Mouse (Mus musculus) megakaryocyte-erythroid progenitor cell, adult 5-6 weeks (primary cell): ENCODE measurements around the gene Ndufa3. TPM values are rescaled to one million over a fixed set of nuclear protein-coding genes. Genes with fewer than 3 reads are reported as not detected.

ENCODE experiments used
- ATAC-seq: replicated peaks from 2 replicates; pipeline ENCODE4 v1.8.0; 2016; ENCODE audit warnings: mild to moderate bottlenecking, inconsistent platforms; ENCODE audit not compliant: severe bottlenecking, poor library complexity, low FRiP score, low TSS enrichment
- total RNA-seq, 2 experiments: library from RNA; stranded (forward) in 1 of 2; stranded (reverse) in 1 of 2; fragments of 200-1000, 215-1000 nt in 1 of 2; fragments of >200 nt in 1 of 2; fragmentation: Nextera tagmentation in 1 of 2; gene quantifications; 2 replicates each; pipeline ENCODE4 v1.2.3; 2014 to 2017

Ndufa3 gene
- total RNA-seq, 2 experiments from 2014 or later: 216 to 468 TPM

DNA sequence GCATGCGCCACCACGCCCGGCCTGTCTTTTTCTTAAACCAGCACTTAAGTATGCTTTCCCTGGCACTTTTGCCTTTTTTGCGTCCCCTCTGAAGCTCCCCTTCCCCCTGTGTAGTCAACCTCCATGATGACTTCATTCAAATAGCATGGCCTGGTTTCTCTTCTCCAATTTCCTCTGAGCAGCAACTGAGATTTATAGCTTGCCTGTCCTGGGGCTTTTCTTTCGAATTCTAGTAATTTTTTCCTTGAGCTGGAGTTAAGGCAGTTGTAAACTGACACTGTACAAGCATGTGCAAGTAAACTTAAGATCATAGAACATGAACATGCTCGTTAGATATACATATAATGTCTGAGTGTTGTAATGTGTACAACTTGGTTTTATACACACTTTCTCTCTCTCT lies 9.8 kb upstream of the Ndufa3 start:
- ATAC-seq: no peak

- ATAC-seq: no peak
Measured at GRCm38 (mm10) chr7:3608668-3609067, 8.5 kb upstream of the Ndufa3 start.

GRCm38 (mm10) chr7:3609082-3609481 lies 8.1 kb upstream of the Ndufa3 start:
- no peak for ATAC-seq

GRCm38 (mm10) chr7:3610437-3610836 lies 6.7 kb upstream of the Ndufa3 start:
- ATAC-seq: no peak

DNA sequence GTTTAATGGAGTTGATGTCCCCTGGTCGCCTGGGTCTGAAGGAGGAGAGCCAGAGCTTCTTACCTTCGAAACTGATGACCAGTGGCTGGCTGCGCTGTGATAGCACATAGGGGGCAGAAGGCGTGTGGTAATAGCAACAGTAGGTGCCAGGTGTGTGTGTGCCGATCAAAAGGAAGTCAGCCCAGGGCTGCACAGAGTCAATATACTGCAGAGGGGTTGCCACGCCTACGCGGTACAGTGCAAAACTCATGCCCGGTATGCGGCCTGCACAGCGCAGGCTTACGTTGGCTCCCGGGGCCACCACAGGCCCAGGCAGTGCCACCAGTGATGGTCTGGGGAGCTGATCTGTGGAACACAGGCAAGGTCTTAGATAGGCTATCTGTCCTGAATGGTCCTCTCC lies 6.2 kb upstream of the Ndufa3 start:
- ATAC-seq: peak; percentile 31; the same call in 1 of the 2 replicates

GRCm38 (mm10) chr7:3614021-3614420 lies 3.2 kb upstream of the Ndufa3 start:
- no peak for ATAC-seq

GRCm38 (mm10) chr7:3616057-3616388 lies 1.1 kb upstream of the Ndufa3 start, which contains the start of gene Oscar:
Gene Oscar, minus strand, starts transcription at chr7:3616157.
- no peak for ATAC-seq

DNA sequence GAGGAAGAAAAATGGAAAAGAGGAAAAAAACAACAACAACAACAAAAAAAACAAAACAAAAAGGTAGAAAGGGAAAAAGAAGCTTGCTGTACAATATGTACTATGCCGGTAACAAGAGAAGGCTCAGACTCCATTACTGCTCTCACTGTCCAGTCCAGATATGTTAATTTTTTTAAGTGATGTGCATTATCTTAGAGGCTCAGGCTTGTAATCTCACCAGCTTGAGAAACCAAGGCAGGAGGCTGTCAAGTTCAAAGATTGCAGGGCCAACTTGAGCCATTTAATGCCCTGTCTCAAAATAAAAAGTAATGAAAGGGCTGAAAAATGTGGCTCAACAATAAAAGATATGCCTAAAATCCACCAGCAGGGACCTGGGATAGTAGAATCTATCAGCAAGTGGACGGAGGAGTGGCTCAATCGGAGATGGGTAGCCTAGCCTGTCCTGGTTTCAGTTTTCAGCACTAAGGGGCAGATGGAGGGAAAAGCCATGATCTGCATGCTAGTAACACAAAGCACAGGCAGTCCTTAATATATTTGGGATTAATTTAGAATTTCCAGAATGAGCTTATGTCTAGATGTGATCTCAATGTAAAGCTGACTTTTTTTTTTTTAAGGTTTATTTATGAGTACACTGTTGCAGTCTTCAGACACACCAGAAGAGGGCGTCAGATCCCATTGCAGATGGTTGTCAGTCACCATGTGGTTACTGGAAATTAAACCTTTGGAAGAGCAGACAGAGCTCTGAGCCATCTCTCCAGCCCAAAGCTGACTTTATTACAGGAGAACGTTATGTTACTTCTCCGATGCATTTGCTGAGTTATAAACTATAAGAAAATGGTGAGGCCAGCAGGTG lies 558 bp upstream of the Ndufa3 start:
- peak; percentile 67 for ATAC-seq

DNA sequence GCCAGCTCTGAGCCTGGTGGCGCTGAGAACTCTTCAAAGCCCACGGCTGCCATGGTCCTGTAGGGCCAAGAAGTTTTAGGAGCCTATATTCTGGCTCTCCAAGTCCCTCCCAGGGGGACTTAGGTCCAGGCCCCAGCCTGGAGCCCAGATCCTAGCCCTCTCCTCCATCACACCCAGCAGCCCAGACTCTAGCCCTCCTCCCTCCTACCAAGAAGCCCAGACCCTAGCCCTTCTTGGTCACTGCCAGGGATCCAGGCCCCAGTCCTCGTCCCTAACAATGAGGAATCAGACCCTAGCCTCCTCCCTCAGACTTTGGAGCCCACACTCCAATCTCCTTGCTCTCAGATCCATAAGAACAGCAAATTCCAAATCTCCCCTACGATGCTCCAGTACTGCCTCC lies 11.9 kb downstream of the Ndufa3 start:
- peak; percentile 15 for ATAC-seq

- peak; percentile 81 for ATAC-seq
Measured at GRCm38 (mm10) chr7:3629543-3630477, 12.6 kb downstream of the Ndufa3 start, which contains the start of the genes Tfpt and Prpf31. Gene Tfpt, minus strand, starts transcription at chr7:3629929. Gene Prpf31, plus strand, starts transcription at chr7:3629985.

DNA sequence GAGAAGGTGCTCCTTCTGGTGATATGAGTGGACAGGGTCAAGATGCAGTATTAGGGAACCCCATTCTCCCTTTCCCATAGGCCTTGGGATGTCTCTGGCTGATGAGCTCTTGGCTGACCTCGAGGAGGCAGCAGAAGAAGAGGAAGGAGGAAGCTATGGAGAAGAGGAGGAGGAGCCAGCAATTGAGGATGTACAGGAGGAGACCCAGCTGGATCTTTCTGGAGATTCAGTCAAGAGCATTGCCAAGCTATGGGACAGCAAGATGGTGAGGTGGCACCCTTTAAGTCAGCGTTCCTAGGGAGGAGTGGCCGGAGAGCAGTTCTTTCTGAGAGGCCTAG lies 13.3 kb downstream of the Ndufa3 start:
- ATAC-seq: no peak

DNA sequence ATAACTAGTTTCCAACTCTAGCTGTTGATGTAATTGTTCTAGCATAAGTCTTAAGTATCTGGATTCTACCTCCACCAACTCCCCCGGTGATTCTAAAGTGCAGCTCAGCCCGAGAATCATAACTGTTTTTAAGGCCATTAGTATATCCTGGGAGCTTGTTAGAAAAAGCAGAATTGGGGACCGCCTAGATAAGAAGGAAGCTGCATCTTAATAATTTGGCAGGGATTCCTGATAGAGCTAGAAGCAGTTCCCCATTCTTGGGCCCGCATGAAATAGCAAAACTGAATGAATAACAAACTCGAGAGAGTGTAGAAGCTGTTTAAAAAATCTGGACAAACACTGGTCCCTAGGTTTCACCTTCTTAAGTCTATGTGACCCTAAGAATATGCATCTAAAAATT lies 26.2 kb downstream of the Ndufa3 start:
- no peak for ATAC-seq

DNA sequence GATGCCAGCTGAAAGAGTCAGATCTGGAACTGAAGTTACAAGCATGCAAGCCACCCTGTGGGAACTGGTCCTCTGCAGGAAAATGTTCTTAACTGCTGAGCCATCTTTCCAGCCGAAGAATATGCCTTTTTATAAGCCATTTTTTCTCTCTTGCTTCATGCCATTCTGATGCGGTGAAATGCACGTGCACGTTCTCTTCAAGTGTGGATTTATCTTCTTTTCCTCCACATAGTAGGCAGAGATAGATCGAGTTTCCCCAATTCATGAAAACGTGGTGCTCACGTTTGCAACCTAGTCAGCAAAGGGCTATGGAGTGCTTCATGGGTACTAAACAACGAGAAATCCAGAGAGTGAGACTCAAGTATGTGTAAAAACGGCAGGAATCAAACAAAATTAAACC lies 26.7 kb downstream of the Ndufa3 start:
- no peak for ATAC-seq

DNA sequence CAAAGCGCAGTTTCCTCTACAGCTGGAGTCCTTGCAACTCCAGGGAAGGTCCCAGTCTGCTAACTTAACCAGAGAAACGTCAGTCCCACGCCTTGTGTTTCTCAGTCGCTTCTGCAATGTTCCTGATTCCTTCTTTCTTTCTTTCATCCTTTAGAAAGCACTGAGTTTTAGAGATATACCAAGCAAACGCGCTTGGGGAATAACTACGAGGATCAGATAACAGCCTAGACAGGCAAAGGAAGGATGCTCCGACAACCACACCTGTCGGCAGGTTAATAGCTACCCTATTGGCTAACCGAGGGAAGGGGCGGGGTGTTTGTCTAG lies 27.1 kb downstream of the Ndufa3 start:
- 0 out of 2 replicates have a peak, but pooled peaks have one; percentile 0 for ATAC-seq

DNA sequence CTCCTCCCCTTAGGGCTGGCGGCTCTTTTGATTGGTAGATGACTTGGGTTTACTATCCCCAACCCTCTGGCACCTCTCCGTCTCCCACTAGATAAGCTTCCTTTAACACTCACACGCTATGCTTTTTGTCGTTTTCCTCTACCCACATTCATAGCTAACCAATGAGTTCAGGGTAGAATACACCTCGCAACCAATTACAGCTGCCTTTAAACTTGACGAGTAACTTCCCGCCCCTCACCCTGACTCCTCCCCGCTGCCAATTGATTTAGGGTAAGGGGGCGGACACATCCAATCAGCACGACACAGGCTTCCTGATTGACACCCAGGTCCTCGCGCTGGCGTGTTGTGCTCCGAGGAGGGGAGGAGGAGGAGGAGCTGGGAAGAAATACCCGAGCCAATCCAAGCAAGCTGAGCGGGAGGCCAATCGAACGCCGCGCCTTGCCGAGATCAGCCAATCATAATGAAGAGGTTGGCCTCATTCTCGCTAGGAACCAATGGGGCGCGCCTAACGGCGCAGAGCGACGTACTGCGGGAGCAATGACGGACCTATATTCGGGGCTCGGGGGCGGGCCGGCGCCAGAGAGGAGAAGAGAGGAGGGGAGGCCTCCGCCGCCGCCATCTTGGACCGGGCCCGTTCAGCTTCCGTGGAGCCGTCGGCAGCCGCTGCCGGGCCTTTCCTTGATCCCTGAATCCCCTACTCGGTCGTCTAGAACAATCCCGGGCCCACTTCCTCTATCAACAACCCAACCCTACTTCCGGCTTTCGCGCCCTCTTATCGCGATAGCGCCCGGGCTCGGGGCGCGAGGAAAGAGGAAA lies 27.7 kb downstream of the Ndufa3 start, which contains the start of gene Cnot3:
Cnot3 (plus strand) TSS at position 597 of the 816 bp plus-strand sequence.
- peak; percentile 91 for ATAC-seq

- peak; percentile 15 for ATAC-seq
Measured at GRCm38 (mm10) chr7:3645488-3646025, 28.4 kb downstream of the Ndufa3 start.

GRCm38 (mm10) chr7:3646188-3646587 lies 29.0 kb downstream of the Ndufa3 start:
- ATAC-seq: no peak

DNA sequence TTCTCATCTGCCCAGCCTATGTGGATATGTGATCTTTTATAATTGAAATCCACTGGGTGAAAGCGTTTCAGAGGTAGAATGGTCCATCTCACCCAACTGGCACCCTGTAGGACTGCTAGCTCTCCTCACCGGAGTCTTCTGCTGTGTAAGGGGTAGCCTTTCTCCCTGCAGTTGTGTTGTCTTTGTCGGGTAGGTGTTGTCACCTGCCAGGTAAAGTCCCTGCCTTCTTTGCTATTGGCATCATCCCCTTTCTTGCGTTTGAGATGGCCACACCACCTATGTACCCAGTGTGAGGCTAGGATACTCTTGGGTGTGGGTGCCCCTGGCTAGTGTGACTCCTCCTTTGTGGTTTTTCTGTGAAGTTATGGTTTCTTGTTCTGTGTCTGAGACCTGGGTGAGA lies 29.5 kb downstream of the Ndufa3 start:
- ATAC-seq: no peak

- ATAC-seq: no peak
Measured at GRCm38 (mm10) chr7:3656966-3657365, 39.8 kb downstream of the Ndufa3 start.
